Mouse (Mus musculus): Measurements from ENCODE around the gene Gm11027.

Gm11027 gene

DNA sequence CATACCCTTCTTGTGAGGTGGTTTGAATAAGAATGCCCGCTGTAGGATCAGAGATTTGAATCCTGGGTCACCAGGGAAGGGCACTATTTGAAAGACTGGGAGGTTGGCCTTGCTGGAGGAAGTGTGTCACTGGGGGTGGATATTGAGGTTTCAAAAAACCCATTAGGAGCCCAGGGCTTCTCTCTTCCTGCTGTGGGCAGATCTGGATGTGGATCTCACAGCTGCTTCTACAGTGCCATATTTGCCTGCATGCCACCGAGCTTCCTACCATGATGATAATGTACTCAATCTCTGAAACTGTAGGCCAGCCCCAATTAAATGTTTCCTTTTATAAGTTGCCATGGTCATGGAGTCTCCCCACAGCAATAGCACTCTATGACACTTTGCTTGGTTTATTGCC is 4.0 kb downstream of the Gm11027 start:
- peak; percentile 39 for DNase-seq (ENCODE audit: extremely low read depth, low read depth)

DNA sequence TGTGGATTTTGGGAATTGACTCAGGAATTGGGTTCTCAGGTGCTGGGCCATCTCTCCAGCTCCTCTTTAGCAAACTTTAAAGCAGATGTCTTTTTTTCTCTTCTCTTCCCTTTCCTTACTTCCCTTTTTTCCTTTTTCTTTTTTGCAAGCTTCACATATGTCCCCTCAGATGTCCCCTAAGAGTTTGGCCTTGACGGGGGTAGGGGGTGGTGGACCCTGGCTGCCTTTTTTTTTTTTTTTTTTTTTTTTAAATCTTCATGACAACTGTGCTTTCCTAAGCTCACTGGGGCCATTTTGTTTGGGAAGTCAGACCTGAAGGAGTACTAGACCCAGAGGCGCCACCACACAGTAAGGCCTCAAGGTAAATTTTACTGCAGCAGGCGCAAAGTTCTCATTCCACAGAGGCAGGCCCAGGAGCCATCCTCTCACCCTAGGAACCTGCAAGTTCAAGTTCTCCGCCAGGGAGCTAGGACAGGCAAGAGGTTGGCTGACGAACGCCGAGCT is 5.0 kb downstream of the Gm11027 start:
- no peak for DNase-seq (ENCODE audit: extremely low read depth, low read depth)

DNA sequence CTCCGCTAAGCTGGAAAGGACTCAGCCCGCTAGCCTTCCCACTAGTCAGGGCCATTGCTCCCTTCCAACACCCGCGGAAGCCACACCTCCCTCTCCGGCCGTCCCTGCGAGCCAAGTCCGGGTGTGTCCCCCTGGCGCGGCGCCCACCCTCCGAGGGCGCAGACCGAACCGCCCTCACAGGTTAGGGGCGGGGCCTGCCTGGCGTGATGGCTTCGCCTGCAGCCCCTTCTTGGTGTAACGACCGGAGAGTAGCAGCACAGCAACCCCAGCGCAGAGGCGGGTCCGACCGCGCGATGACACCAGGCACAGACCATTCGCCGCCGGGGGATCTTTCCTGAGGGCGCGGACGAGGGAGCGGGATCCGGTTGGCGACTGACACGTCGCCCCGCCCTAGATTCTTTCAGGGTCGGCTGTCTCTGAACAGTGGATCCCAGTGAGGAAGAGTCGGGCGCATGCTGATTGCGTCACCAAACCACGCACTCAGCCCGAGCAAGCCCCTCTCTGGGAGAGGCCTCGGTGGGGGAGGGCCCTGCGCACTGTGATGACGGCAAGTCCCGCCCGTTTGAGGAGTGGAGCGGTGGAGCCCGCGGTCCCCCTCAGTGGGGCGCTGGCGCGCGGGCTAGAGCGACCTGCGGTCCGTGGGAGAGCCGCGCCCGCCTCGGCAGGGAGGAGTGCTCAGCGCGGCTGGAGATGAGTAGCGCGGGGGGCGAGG is 5.6 kb downstream of the Gm11027 start, which contains the start of gene Esyt2:
Esyt2 (plus strand) TSS at position 544 of the 712 bp plus-strand sequence.
- DNase-seq (ENCODE audit: extremely low read depth, low read depth) = peak; percentile 100

DNA sequence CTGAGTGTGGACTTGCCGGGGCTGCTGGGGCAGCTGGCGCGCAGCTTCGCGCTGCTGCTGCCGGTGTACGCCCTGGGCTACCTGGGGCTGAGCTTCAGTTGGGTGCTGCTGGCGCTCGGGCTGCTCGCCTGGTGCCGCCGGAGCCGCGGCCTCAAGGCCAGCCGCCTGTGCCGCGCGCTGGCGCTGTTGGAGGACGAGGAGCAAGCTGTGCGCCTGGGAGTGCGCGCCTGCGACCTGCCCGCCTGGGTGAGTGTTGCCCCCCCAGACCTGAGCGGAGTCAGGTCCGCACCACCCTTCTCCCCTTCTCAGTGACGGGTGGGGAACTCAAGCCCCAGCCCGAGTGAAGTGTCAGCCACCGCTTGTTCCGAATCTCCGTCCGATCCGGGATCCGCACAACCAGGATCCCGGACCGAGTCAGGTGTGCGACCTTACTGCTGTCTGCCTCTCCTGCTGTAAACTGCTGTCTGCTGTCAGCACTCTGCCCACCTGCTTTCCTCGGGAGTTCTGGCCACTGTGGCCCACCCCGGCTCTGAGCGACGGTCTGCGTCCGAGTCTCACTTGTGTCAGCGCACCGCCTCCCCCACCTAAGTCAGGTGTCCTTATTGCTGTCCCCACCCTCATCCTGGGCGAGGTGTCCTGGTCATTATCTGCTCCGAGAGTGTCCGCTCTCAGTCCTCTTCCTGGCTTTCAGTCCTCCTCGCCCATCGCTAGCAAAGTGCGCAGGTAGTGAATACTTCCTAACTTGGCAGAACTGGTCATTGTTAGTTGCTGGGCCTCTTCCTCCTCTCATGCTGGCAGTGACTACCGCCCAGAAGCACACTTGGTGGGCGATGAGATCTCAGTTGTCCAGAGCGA is 6.5 kb downstream of the Gm11027 start:
- peak; percentile 66 for DNase-seq (ENCODE audit: extremely low read depth, low read depth)

DNA sequence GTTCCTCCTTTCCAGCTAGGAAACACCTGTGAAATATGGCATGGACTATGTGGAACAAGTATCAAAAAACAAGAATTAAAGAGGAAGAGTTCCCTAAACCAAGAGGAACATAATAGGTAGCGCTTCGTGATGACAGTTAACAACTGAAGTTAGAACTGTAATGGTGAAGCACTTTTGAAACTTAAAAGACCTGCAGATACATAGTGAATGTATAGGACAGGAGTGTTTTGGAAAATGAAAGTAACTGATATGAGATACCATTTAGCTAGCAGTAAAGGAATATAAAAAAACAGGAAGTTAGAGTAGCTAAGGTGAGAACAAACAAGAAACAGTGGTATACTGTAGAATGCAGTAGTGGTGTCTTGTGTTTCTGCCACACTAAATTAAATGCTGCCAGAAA is 7.7 kb downstream of the Gm11027 start:
- peak; percentile 76 for DNase-seq (ENCODE audit: extremely low read depth, low read depth)

DNA sequence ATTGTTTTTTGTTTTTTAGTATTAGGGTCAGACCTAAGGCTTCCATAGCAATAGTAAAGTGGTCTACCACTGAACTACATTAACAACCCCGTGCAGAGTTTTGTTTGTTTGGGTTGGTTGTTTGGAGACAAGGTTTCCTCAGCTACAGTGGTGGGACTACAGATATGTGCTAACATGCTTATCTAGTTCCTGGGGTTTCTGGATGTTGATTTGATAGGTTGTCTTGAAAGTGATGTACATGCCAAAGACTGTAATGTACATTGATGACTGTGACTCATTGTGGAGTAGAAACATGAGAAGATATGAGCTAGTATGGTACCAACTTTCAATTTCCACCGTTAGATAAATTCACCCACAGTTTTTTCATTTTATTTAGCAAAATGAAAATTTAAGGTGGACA is 8.3 kb downstream of the Gm11027 start:
- DNase-seq (ENCODE audit: extremely low read depth, low read depth) = peak; percentile 43

DNA sequence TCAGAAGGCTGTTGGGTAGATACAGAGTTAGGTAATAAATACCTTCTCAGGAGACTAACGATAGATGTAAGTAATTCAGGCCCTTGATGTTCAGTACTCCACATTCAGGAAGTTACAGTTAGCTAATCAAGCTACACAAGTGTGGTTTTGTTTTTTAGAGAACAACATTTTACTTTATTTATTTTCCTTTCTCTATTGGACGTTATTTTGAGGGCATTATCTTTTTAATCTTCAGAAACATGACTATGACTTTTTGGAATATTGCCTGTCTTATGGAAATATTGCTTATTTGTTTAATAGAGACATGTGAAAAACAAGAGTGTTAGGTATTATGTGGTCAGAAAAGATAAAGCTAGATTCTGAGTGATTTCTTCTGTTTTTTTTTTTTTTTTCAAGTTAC is 18.0 kb downstream of the Gm11027 start:
- peak; percentile 68 for DNase-seq (ENCODE audit: extremely low read depth, low read depth)

DNA sequence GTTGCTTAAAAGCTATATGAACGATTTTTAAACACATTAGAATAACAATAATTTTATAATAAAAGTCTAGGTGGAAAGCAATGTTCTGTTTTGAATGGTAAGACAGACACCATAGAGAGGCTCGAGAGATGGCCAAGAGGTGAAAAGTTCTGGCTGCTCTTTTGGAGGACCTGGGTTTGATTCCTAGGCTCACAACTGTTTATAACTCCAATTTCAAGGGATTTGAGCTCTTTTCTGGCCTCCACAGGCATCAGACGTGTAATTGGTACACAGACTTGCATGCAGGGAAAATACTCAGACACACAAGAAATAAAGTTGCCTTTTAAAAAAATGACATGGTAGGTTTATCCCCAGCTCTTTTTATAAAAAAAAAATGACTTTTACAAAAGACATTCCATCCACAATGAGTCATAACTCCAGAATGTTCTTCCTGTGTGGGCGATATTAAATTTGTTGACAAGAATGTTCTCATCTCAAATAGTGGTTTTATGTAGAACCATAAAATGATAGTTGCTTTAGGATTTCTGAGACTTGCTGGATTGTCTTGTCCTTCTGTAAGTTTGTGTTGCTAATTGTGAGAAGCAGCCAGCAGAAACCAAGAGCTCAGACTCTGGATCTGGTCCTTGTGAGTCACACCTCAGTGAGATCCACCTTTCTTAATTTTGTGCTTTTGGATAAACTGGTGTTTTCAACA is 18.6 kb downstream of the Gm11027 start:
- no peak for DNase-seq (ENCODE audit: extremely low read depth, low read depth)

DNA sequence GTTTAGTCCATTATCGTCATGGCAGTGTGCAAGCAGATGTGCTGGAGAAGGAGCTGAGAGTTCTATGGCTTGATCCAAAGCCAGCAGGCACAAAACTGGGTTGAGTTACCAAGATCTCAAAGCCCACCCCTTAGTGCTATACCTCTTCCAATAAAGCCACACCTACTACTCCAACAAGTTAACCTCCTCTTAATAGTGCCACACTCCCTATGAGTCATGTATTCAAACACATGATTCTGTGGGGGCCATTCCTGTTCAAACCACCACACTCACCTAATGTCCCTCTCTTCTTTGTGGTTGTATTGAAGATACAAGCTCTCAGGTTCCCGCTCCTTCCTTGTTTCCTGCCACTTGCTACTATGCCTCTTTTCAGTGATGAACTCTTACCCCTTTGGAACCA is 24.7 kb downstream of the Gm11027 start:
- DNase-seq (ENCODE audit: extremely low read depth, low read depth) = no peak

DNA sequence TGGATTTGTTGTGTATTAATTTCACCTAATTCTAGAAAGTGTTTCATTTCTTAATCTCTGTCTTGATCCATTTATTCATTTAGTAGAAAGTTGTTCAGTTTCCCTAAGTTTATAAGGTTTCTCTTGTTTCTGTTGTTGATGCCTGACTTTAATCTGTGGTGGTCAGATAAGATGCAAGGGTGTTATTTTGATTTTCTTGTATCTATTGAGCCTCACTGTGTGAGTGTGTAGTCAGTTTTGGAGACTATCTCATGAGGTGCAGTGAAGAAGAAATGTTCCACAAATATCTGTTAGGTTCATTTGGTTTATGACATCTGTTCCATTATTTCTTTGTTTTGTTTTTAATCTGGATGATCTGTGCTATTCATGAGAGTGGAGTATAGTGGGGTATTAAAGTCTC is 27.0 kb downstream of the Gm11027 start:
- DNase-seq (ENCODE audit: extremely low read depth, low read depth) = no peak

DNA sequence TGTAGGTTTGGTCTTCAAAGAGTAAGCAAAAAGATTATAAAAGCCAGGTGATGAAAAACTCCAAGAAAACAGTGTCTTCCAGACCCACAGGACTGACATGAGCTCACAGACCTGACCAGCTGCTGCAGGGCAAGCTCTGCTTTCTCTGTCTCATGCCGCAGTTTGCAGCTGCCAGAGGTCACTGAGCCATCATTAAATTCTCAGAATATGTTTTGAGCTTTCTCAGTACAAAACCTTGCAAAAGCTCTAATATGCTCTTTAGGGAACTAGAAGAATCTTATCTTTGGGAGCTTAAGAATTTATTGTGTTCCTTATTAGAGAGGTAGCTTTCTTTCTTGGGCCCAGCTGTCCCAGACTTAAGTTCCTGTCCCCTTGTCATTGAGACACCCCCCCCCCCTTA is 30.9 kb downstream of the Gm11027 start:
- peak; percentile 94 for DNase-seq (ENCODE audit: extremely low read depth, low read depth)

DNA sequence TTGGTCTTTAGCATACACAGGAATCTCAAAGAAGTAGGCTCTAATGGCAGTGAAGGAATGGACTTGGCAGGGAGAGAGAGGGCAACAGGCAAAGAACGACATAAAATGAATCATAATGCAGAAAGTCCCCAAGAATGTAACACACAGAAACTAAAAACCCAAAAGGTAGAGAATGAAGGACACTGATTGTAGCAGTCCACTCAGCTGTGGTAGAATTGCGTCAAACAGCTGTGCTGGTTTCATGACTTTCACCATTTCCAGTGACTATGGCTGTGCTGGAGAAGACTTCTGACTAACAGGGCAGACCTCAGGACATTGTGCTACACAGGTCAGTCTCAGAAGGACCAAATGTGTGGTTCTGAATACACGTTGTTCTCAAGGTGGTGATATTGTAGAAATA is 32.7 kb downstream of the Gm11027 start:
- DNase-seq (ENCODE audit: extremely low read depth, low read depth) = no peak

DNA sequence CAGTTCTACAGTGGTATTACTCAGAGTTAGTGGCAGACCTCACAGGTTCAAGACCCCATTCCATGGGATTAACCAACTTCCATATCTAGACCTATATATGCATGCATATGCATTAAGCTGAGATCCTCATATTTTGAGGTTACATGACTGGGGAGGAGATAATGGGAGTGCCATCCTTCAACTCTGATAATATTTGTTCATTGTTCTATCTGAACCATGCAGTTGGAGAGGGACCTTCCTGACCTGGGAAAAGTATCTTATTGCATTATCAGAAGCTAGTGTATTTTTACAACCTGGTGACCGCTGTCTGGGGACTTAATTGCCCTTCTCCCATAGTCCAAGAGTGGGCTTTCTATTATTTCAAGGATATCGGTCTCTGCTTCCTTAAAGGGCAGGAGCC is 33.4 kb downstream of the Gm11027 start:
- no peak for DNase-seq (ENCODE audit: extremely low read depth, low read depth)

DNA sequence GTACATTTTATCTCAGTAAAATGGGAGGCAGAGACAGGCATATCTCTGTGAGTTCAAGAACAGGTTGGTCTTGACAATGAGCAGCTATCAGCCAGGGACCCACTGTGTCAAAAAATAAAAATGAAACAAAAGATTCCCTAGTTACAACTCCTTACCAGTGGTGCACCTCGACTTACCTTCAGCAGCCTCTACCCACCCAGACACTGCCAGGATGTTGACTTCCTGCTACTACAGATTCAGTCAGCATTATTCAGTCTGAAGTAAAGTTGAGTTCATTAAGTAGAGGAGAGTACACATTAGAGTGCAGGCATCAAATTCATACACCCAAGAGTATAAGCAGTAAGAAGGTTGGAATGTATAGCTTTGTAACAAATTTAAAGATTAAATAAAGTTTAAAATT is 38.6 kb downstream of the Gm11027 start:
- DNase-seq (ENCODE audit: extremely low read depth, low read depth) = no peak

DNA sequence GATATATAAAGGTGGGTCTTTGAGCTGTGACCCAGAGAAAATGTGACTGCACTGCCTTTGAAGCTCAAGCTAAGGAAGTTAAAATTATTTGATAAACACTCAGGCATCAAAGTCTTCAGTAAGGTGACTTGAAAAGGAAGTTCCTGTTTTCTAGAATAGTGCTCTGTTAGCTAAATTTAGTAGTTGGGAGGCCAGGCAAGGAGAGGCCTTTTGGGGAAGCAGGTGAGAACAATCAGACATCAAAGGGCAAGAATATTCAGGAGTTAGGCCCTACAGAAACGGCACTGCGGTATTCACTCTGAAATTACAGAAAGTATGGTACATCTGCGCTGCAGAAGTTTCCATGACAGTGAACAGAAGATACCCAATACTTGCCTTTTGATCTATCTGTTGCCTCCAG is 40.3 kb downstream of the Gm11027 start:
- DNase-seq (ENCODE audit: extremely low read depth, low read depth) = peak; percentile 88

DNA sequence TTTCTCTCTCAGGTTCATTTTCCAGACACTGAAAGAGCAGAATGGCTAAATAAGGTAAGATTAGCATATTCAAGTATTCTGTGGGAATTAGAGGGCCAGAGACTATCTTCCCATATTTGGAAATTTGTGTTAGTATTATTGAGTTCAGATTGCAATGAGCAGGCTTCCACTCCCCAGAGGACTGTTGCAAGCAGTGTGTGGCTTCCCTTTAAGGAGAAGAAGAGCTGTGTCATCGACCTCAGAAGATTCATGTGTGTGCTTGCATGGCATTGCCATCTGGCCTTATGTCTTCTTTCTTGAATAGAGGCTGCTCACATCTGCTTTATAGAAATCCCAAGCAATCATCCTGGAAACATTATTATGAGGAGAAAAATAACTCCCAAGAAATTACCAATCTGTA is 42.6 kb downstream of the Gm11027 start:
- no peak for DNase-seq (ENCODE audit: extremely low read depth, low read depth)
